8 mouse cellular contexts compared by ENCODE assay signal in the genomic region with DNA sequence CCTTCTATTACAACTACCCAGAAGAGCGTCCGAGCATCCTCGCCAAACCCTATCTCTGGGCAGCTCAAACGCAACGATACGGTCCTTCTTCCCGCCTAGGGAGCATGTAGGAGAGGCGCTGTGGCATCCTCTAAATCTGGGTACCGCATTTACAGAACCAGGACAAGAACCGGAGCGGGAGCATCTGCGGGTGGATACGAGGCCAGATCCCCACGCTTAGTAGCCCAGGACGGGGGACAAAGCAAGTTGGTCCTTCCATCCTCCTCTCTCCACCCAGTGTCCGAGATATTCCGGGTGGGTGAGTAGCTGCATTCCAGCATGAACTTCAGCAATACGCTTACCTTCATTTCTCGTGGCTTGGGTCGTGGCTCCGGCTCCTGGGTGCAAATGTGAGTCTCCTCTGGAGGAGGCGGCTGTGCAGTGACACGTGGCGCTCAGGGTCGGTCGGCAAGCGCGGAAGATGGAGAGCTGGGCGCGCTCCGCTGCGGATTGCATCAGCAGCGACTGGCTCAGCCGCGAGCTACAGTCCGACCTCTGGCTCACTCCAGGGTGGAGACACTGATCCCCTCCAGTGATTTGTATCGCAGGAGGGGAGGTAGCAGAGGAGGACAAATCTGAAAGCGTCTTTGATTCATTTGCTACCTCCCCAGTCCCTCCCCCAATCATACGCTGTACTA. TPM values are rescaled to one million over a fixed set of nuclear protein-coding genes. Genes with fewer than 3 reads are reported as not detected.
A peak's percentile ranks its signal among the peaks of the same experiment; 100 is the strongest.
DNase-seq lines count a peak whose midpoint lies in the region; ATAC-seq lines count a peak whose summit lies in the region.

A gene (minus strand): TSS at position 637 of the 677 bp plus-strand sequence.

- H3K9me3 ChIP-seq in heart, embryonic 11.5 days (replicated peaks; ENCODE audit: control insufficient read depth, low read length): no peaks in the 10 kb centered on the region

- peak; percentile 48 for DNase-seq in gastrocnemius, postnatal 14 days
- DNase-seq in gastrocnemius, adult 8-10 months (ENCODE audit: low spot score in 2 of 2): no peak
- DNase-seq in CD4-positive helper T cell, adult 2 months (ENCODE audit: low read depth, low spot score): peak; percentile 49
- DNase-seq in kidney, postnatal 10 days: peak; percentile 34
- DNase-seq in right cerebral cortex, postnatal 4 days: peak; percentile 41

- peak within 1 kb of the TSS; percentile 63 for H3K9ac ChIP-seq in heart, embryonic 11.5 days (ENCODE audit: low read depth, low read length)

- peaks cover 12% of the 10 kb centered on the region for H3K27me3 ChIP-seq in heart, embryonic 11.5 days (ENCODE audit: control insufficient read depth, insufficient read depth, low read length)

- no peaks in the 10 kb centered on the region for H3K79me2 ChIP-seq in macrophage (ENCODE audit: inconsistent target)

- under 1% methylated on average over 39 of the region's 39 CpGs for WGBS in heart, embryonic 11.5 days (ENCODE audit: insufficient replicate concordance)
- WGBS in macrophage (ENCODE audit: missing documents): 4% methylated on average over 39 of the region's 39 CpGs

- H3K4me1 ChIP-seq in brown adipose tissue, adult 24 weeks (ENCODE audit: control insufficient read depth, insufficient read depth, insufficient read length, low read length): no peaks in the 10 kb centered on the region
- H3K4me1 ChIP-seq in heart, embryonic 11.5 days (ENCODE audit: control insufficient read depth, insufficient read depth, low read length): no peaks in the 10 kb centered on the region

- no peaks in the 10 kb centered on the region for H3K36me3 ChIP-seq in heart, embryonic 11.5 days (ENCODE audit: control insufficient read depth, insufficient read depth, low read length)
- H3K36me3 ChIP-seq in macrophage (ENCODE audit: inconsistent target): no peaks in the 10 kb centered on the region

- no peak within 1 kb of the TSS for H3K27ac ChIP-seq in brown adipose tissue, adult 24 weeks (replicated peaks; ENCODE audit: low read depth, low read length)
- H3K27ac ChIP-seq in heart, embryonic 11.5 days (ENCODE audit: low read depth, low read length): no peak within 1 kb of the TSS
- no peak within 1 kb of the TSS for H3K27ac ChIP-seq in macrophage

- H3K4me3 ChIP-seq in brown adipose tissue, adult 24 weeks (ENCODE audit: insufficient read depth, low read depth, low read length): peak within 1 kb of the TSS; percentile 48
- H3K4me3 ChIP-seq in heart, embryonic 11.5 days (ENCODE audit: low read depth, low read length): peak within 1 kb of the TSS; percentile 52
- H3K4me3 ChIP-seq in macrophage (ENCODE audit: inconsistent target): peak within 1 kb of the TSS; percentile 15

- peak; percentile 16; the same call in 1 of the 2 replicates for ATAC-seq in heart, embryonic 11.5 days (replicated peaks; ENCODE audit: insufficient number of reproducible peaks, low FRiP score, low TSS enrichment)

- intact Hi-C loops in gastrocnemius, postnatal 14 days (cut with DNase I; ENCODE audit: low total_unique reads): no loop called here

- peak within 1 kb of the TSS; percentile 94 for H3K4me2 ChIP-seq in heart, embryonic 11.5 days

RNA-seq across cellular contexts. Expression of the gene that starts here (rescaled TPM):
- 1 to 10 TPM; 6.8 to 8.8 TPM for total RNA-seq in gastrocnemius, postnatal 14 days (2021)
- 1 to 10 TPM in 2 of 4 experiments, under 1 TPM in 2; 0.02 to 1.2 (median 0.80) TPM for total RNA-seq in gastrocnemius, adult 8-10 months (2022)
- polyA plus RNA-seq in brown adipose tissue, adult 24 weeks (2012; ENCODE audit: insufficient read depth, insufficient read length, missing spikeins): 0.48 and 0.96 TPM in 2 replicates
- polyA plus RNA-seq in heart, embryonic 11.5 days (2014; fragmentation: Nextera tagmentation; extraction: Ambion mirVana): 24.1 and 24.2 TPM in 2 replicates
- total RNA-seq in macrophage (2018; cell fraction: chromatin; rRNA removed): 1 to 10 TPM in 1 of 26 experiments, under 1 TPM in 1, not detected in 24; 0.25 to 5.5 TPM
- under 1 TPM in 5 of 26 experiments, not detected in 21; 0.15 to 0.44 (median 0.19) TPM for total RNA-seq in macrophage (2018; cell fraction: cytosol; rRNA removed)
- total RNA-seq in macrophage (2018; cell fraction: nucleus; rRNA removed): under 1 TPM in 2 of 26 experiments, not detected in 24; 0.17 to 0.96 TPM
- not detected in 3 replicates for polyA plus RNA-seq in macrophage (2018)

Comparison
In these comparisons a context has a peak if more than half of its experiments do, and no peak if none do; other contexts are left out.
1. RNA of the gene that starts here (polyA plus RNA-seq): 24.1 to 24.2 TPM in heart, embryonic 11.5 days; 0.48 to 0.96 TPM in brown adipose tissue, adult 24 weeks and not detected in macrophage; every median in the first group is over 10 times any median in the second.
2. DNase-seq: peak in gastrocnemius, postnatal 14 days (single experiment), CD4-positive helper T cell, adult 2 months (single experiment), kidney, postnatal 10 days (single experiment) and right cerebral cortex, postnatal 4 days (single experiment); none in gastrocnemius, adult 8-10 months (0 of 2).
3. Peak in every context shown above with its lines, with median percentiles within 50 percentile points of each other: H3K4me3 ChIP-seq.